Mouse (Mus musculus) heart, embryonic 10.5 days (tissue): ENCODE measurements at regions not wholly inside any gene's neighbourhood (a gene's known extent, or its start where the extent isn't known, plus 50 kb on each side); places are given as distances from the start of the nearest gene placed in this dataset.

Source experiments
- DNase-seq: peaks from one replicate; pipeline ENCODE4 v3.0.0-alpha.2; 2017; ENCODE audit warnings: low spot score
- H3K27ac ChIP-seq: fragments of 300-500 bp; sonication (generic); 2 replicates; pipeline ENCODE4 v1.5.1; 2016; ENCODE audit warnings: mild to moderate bottlenecking
- H3K27me3 ChIP-seq: fragments of 300-500 bp; sonication (generic); 2 replicates; pipeline ENCODE4 v1.6.1; 2016; ENCODE audit warnings: mild to moderate bottlenecking; ENCODE audit not compliant: poor library complexity, insufficient read depth, severe bottlenecking
- H3K36me3 ChIP-seq: fragments of 300-500 bp; sonication (generic); 2 replicates; pipeline ENCODE4 v1.6.1; 2016; ENCODE audit warnings: mild to moderate bottlenecking, moderate library complexity
- H3K4me1 ChIP-seq: fragments of 300-500 bp; sonication (generic); 2 replicates; pipeline ENCODE4 v1.6.1; 2016; ENCODE audit warnings: mild to moderate bottlenecking
- H3K4me3 ChIP-seq: fragments of 300-500 bp; sonication (generic); 2 replicates; pipeline ENCODE4 v1.5.1; 2016; ENCODE audit warnings: mild to moderate bottlenecking, moderate library complexity
- H3K9me3 ChIP-seq: fragments of 300-500 bp; sonication (generic); 2 replicates; pipeline ENCODE4 v1.6.1; 2016; ENCODE audit warnings: mild to moderate bottlenecking, moderate library complexity
- WGBS: fragments of 180-500 bp; shearing (Covaris S2); methylation state at CpG from one replicate; pipeline ENCODE4 v1.1.7; 2016; 5-methylcytosine and 5-hydroxymethylcytosine counted together

DNA sequence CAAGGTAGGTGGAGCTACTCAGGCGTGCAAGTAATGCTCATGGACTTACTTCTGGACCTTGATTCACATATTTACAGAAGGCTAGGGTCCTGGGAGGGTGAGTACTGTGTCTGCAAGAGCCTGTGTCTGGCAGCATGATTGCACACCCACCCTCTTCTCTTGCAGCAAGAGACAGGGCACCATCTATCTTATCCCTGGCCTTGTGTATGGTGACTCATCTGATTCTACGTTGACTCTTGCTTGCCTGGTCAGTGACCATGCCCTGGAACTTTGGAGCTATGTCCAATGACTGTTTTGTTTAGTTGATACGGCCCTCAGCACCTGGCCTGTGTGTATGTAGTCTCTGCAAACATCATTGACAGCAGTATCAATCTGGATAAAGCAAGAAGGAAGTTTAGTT, 148.3 kb upstream of the Adam6b start:
- H3K36me3 ChIP-seq, result no peaks in the 10 kb centered on the region
- H3K4me3 ChIP-seq, result no peak overlapping the region
- H3K4me1 ChIP-seq, result no peaks in the 10 kb centered on the region
- no peak overlapping the region for H3K27ac ChIP-seq
- no peaks in the 10 kb centered on the region for H3K9me3 ChIP-seq
- 69% methylated on average over 3 of the region's 3 CpGs for WGBS
- DNase-seq, result peak; percentile 46
- H3K27me3 ChIP-seq, result no peaks in the 10 kb centered on the region

DNA sequence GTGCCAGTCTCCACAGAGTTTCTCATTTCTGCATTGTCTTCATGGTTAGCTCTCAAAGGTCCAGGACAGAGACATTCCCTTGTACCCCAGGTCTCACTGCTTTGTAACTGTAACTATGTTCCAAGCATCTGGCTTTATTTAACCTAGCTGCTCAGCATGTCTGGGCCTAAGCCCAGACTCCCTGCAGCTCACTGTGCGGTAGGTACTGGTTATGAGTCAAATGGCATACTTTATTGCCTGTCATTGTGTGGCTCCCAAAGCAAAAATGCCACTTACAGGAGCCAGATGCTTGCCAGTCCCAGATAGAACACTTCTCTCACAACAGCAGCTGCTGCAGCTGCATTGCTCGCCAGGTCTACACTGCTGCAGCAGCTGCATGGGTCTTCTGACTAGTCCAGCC, 134.2 kb upstream of the Adam6b start:
- Histone ChIP-seq H3K9me3 (no peaks in the 10 kb centered on the region), H3K27ac (no peak overlapping the region), H3K4me1 (no peaks in the 10 kb centered on the region), H3K4me3 (no peak overlapping the region), H3K27me3 (no peaks in the 10 kb centered on the region), H3K36me3 (no peaks in the 10 kb centered on the region)
- 75% methylated on average over 2 of the region's 2 CpGs for WGBS
- DNase-seq, result no peak

DNA sequence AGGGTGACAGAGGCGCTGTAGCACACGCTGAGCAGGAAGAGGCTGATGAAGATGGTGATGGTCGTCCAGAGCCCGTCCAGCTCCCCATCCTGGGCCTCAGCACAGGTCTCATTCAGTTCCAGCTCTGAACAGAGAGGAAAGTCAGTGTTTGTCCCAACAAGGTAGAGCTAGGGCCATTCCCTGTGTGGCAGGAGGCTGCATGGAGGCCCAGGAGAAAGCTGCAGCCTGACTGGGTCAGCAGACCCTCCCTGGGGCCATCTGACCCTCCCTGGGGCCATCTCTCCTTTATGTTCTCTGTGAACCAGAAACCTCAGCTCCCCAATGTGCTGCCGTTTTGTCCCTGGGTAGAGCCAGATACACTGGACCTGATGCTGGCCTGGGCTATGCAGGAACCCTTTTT, 131.2 kb upstream of the Adam6b start:
- DNase-seq, result no peak
- Histone ChIP-seq H3K27me3 (no peaks in the 10 kb centered on the region), H3K4me3 (no peak overlapping the region), H3K4me1 (no peaks in the 10 kb centered on the region), H3K9me3 (no peaks in the 10 kb centered on the region), H3K36me3 (no peaks in the 10 kb centered on the region), H3K27ac (no peak overlapping the region)
- WGBS, result 87% methylated on average over 5 of the region's 5 CpGs

DNA sequence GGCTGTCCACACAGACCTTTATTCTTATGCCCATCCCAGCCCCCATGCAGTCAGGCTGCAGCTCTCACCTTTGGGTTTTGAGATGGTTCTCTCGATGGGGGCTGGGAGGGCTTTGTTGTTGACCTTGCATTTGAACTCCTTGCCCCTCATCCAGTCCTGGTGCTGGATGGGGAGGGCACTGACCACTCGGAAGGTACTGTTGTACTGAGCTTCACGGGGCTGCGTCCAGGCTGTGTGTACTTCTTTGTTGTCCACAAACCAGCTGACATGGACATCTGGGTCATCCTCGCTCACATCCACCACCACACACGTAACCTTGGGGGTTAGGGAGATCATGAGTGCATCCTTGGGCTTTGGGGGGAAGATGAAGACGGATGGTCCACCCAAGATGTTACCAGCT, 129.3 kb upstream of the Adam6b start:
- no peak overlapping the region for H3K27ac ChIP-seq
- H3K36me3 ChIP-seq, result no peaks in the 10 kb centered on the region
- no peaks in the 10 kb centered on the region for H3K9me3 ChIP-seq
- no peaks in the 10 kb centered on the region for H3K27me3 ChIP-seq
- 83% methylated on average over 7 of the region's 7 CpGs for WGBS
- DNase-seq, result no peak
- H3K4me1 ChIP-seq, result no peaks in the 10 kb centered on the region
- no peak overlapping the region for H3K4me3 ChIP-seq

DNA sequence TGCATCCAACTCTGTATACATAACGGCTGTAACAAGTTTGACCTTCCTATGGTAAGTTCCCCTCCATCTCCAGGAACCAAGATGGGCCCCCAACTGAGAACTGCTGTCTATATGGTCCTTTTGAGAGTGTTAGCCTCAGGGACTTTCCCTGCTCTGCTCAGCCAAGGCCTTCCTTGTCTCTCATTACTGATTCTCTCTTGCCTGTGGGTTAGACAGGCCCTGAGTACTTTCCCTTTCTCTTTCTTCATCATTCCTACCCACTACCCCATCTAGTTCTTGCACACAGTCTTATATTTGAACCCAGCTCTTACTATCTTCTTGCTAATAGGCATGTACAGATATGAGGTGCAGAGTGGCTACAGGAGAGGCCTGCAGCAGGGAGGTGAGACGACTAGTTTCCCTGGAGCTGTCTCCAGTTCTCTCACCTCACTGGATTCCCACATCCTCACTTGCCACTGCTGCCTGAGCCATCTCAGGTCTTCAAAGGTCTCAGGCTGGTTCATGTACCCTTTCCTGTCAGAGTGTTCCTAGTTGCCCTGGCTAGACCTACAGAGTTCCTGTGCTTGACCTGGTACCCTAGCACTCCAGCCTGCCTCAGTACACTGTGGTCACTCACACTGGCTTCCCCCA, 126.8 kb upstream of the Adam6b start:
- H3K27me3 ChIP-seq, result no peaks in the 10 kb centered on the region
- H3K4me3 ChIP-seq, result no peak overlapping the region
- no peaks in the 10 kb centered on the region for H3K36me3 ChIP-seq
- H3K27ac ChIP-seq, result no peak overlapping the region
- WGBS, result 48% methylated on average over 2 of the region's 2 CpGs
- DNase-seq, result no peak
- H3K4me1 ChIP-seq, result no peaks in the 10 kb centered on the region
- H3K9me3 ChIP-seq, result no peaks in the 10 kb centered on the region

DNA sequence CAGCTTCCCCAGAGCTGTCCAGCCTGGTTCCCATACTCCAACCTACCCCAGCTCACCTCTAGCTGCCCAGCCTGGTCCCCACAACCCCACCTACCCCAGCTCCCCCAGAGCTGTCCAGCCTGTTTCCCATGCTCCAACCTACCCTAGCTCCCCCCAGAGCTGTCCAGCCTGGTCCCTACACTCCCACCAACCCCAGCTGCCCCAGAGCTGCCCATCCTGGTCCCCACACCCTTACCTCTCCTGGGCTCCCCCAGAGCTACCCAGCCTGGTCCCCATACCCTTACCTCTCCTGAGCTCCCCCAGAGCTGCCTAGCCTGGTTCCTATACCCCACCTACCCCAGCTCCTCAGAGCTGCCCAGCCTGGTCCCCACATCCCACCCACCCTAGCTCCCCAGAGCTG, 125.3 kb upstream of the Adam6b start:
- Histone ChIP-seq H3K27ac (no peak overlapping the region), H3K9me3 (no peaks in the 10 kb centered on the region), H3K27me3 (no peaks in the 10 kb centered on the region), H3K36me3 (no peaks in the 10 kb centered on the region), H3K4me3 (no peak overlapping the region), H3K4me1 (no peaks in the 10 kb centered on the region)
- DNase-seq, result no peak

DNA sequence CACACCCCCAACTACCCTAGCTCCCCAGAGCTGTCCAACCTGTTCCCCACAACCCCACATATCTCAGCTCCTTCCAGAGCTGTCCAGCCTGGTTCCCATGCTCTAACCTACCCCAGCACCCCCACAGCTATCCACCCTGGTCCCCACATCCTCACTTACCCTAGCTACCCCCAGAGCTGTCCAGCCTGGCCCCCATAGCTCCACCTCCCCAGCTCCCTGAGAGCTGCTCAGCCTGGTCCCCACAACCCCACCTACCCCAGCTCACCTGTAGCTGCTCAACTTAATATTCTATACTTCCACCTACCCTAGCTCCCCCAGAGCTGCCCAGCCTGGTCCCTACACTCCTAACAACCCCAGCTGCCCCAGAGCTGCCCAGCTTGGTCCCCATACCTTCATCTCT, 124.9 kb upstream of the Adam6b start:
- H3K4me3 ChIP-seq, result no peak overlapping the region
- H3K27ac ChIP-seq, result no peak overlapping the region
- H3K27me3 ChIP-seq, result no peaks in the 10 kb centered on the region
- no peaks in the 10 kb centered on the region for H3K36me3 ChIP-seq
- H3K4me1 ChIP-seq, result no peaks in the 10 kb centered on the region
- H3K9me3 ChIP-seq, result no peaks in the 10 kb centered on the region
- no peak for DNase-seq

DNA sequence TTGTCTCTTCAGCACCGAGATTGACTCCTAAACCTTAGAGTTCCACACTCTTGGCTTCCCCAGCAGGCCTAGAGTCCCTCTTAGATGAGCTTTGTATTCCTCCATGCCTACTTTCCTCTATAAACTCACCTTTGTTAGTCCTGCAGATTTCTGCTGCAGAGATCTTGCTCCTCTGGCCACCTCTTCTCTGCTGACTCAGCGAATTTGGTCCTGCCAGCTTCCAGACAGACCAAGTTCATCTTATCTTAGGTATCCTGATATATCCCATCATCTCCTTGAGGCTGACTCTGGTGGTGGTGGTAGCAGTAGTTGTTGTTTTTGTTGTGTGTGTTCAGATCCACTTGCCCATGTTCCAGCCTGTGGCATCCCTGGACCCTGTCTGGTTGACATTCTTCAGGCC, 123.5 kb upstream of the Adam6b start:
- Histone ChIP-seq H3K36me3 (no peaks in the 10 kb centered on the region), H3K27me3 (no peaks in the 10 kb centered on the region), H3K4me3 (no peak overlapping the region), H3K27ac (no peak overlapping the region), H3K4me1 (no peaks in the 10 kb centered on the region), H3K9me3 (no peaks in the 10 kb centered on the region)
- no peak for DNase-seq
- 43% methylated on average over 2 of the region's 2 CpGs for WGBS

DNA sequence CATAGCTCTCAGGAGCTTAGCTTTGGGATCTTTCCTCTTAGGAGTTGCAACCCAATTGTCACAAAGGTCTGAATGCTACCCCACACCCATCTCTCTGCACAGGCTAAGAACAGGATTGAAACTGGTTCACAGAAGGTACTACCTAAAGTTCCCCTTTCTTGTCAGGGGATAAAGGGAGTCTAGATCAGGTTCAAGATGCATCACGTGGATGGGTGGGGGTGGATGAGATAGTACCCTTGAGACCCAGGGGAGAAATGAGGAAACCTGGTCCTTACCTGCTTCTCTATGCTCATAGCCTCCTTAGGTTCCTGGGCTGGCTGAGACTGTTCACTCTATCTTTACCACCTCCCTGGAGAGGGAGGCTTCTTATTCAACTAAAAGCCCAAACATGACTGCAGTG, 122.9 kb upstream of the Adam6b start:
- H3K4me1 ChIP-seq, result no peaks in the 10 kb centered on the region
- no peaks in the 10 kb centered on the region for H3K9me3 ChIP-seq
- no peak overlapping the region for H3K27ac ChIP-seq
- H3K27me3 ChIP-seq, result no peaks in the 10 kb centered on the region
- no peak overlapping the region for H3K4me3 ChIP-seq
- 45% methylated on average over 1 of the region's 1 CpGs for WGBS
- H3K36me3 ChIP-seq, result no peaks in the 10 kb centered on the region
- no peak for DNase-seq

DNA sequence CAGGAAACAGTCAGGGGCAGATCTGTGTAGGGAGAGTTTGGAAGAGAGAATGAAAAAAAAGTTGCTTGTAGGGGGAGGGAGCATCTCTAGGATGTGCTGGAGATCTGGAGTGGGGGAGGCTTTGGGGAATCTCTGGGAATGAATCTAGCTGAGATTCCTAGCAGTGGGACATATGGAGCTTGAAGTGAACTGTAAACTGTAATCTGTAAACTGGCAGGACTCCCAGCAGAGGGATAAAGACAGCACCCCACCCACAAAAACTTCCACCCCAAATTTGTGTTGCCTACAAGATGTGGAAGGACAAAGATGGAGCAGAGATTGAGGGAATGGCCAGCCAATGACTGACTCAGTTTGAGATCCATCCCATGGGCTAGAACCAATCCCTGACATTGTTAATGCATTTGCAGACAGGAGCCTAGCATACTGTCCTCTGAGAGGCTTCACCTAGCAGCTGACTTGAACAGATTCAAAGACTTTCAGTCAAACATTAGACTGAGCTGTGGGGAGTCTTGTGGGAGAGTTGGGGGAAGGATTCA, 87.7 kb upstream of the Adam6b start:
- no peaks in the 10 kb centered on the region for H3K4me1 ChIP-seq
- no peak overlapping the region for H3K27ac ChIP-seq
- H3K4me3 ChIP-seq, result no peak overlapping the region
- no peaks in the 10 kb centered on the region for H3K27me3 ChIP-seq
- 0 out of 2 replicates have a peak, but pooled peaks cover 5% of the 10 kb centered on the region for H3K9me3 ChIP-seq
- H3K36me3 ChIP-seq, result no peaks in the 10 kb centered on the region
- no peak for DNase-seq

DNA sequence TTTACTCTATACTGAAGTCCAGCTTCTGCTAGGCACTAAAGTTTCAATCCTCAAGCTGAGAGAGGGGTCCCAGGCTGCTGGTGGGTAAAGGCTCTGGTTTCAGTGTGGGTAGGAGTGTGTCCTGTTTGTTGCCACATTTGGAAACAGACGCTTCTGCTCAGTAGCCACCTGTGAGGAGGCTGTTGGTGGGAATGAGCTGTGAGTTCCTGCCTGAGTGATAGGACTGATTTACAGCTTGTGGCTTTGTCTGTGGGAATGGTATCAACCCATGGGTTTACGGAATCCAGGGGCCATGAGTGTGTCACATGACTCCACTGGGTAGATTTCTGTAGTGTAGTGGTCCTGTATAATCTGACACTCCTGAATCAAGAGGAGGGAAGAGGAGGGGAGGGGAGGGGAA, 86.5 kb upstream of the Adam6b start:
- no peaks in the 10 kb centered on the region for H3K9me3 ChIP-seq
- H3K4me3 ChIP-seq, result no peak overlapping the region
- H3K27ac ChIP-seq, result no peak overlapping the region
- H3K4me1 ChIP-seq, result no peaks in the 10 kb centered on the region
- WGBS, result 66% methylated on average over 2 of the region's 2 CpGs
- DNase-seq, result no peak
- H3K36me3 ChIP-seq, result no peaks in the 10 kb centered on the region
- H3K27me3 ChIP-seq, result no peaks in the 10 kb centered on the region

DNA sequence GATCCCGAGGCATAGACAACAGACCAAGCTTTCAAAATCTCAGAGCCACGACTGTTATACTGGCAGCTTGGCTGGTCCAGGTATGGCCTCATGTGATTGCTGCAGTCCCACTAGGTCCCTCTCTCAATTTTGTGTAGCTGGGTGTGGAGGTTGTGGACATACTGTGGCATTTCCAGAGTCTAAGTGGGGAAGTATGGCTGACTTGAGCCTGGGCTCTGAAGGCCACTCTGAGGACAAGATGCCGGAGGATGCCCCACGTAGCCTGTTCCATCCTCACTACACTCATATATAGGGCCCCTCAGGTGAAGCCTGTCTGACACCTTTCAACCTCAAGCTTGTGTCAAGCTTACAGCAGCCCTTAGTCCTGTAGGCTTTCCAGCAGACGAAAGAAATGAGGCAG, 78.2 kb upstream of the Adam6b start:
- H3K9me3 ChIP-seq, result no peaks in the 10 kb centered on the region
- no peak overlapping the region for H3K27ac ChIP-seq
- no peaks in the 10 kb centered on the region for H3K36me3 ChIP-seq
- no peak overlapping the region for H3K4me3 ChIP-seq
- H3K27me3 ChIP-seq, result no peaks in the 10 kb centered on the region
- WGBS, result 76% methylated on average over 5 of the region's 5 CpGs
- peak; percentile 68 for DNase-seq
- H3K4me1 ChIP-seq, result no peaks in the 10 kb centered on the region

DNA sequence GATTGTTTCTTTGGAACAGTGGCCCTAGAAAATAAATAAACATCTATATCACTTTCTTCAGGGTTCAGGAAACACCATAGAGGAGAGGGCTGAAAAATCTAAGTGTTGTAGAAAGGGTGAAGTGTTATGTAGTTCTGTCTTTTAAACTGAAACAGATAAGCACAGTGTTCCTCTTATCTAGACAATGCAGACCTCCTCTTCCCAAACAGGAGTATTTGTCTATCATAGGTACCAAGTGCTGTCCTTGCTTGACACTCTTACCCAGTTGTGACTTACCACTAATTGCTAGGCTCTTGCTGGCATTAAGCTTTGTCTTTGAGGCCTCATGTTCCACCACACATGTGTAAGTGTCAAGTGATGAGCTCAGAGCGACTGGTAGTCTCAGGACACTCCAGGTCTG, 75.3 kb upstream of the Adam6b start:
- 54% methylated on average over 1 of the region's 1 CpGs for WGBS
- no peak overlapping the region for H3K4me3 ChIP-seq
- DNase-seq, result no peak
- no peaks in the 10 kb centered on the region for H3K27me3 ChIP-seq
- H3K27ac ChIP-seq, result no peak overlapping the region
- H3K9me3 ChIP-seq, result no peaks in the 10 kb centered on the region
- H3K4me1 ChIP-seq, result no peaks in the 10 kb centered on the region
- H3K36me3 ChIP-seq, result no peaks in the 10 kb centered on the region

DNA sequence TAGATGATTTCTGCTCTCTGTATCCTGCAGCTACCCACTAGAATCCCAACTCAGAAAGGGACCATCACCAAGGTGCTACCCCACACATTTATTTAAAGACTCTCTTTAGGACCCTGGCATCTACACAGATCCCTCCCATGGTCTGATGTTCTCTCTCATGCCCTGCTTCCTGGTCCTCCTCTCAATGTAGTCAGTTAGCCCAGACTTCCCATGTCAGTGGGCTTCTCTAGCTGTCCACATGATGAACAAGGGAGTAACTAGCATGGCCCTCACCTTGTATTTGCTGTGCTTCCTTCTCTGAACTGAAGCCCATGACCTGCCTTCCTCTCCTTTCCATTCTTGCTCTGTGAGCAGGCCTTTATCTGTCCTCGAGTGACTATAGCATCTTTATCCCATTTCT, 71.8 kb upstream of the Adam6b start:
- peak; percentile 59 for DNase-seq
- WGBS, result 59% methylated on average over 1 of the region's 1 CpGs
- Histone ChIP-seq H3K27me3 (no peaks in the 10 kb centered on the region), H3K27ac (no peak overlapping the region), H3K4me1 (no peaks in the 10 kb centered on the region), H3K9me3 (no peaks in the 10 kb centered on the region), H3K4me3 (no peak overlapping the region), H3K36me3 (no peaks in the 10 kb centered on the region)
